Mouse (Mus musculus): Measurements from ENCODE around the gene Prkcb. TPM values are rescaled to one million over a fixed set of nuclear protein-coding genes. Genes with fewer than 3 reads are reported as not detected.

Gene Prkcb
- polyA plus RNA-seq, 1 experiment from 2014 or later: 10.5 TPM

DNA sequence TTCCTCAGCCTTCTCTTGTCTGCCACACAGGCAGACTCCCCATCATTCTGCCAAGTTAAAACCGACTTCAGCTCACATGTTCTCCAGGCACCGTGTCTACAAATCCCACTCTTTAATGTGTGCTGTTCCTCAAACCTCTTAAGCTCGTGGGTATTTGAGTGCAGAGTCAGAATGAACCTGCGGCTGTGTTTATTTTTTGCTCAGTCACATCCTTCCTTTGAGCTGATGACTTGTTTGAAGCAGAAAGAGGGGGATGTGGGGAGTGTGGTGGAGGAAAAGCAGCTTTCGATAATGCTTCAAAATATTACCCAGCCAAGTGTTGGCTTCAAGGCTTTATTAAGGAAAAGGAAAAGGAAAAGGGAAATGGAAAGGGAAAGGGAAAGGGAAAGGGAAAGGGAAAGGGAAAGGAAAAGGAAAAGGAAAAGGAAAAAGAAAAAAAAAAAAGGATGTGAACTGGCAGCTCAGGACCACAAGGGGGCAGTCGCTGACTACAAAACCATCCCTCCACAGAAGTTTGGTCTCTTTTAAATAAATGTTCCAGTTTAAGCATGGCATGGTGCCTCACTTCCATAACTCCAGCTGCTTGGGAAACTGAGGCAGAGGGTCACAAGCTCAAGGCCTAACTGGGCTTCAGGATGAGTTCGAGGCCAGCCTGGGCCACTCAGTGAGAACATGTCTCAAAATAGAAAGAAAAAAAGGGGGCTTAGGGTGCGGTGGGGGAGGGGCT lies 177.4 kb downstream of the Prkcb start:
- no peak for ATAC-seq (ENCODE audit: insufficient number of reproducible peaks, low FRiP score)
- no peak overlapping the region for H3K4me3 ChIP-seq
- H3K27ac ChIP-seq (ENCODE audit: poor library complexity, severe bottlenecking): no peak overlapping the region
- no peak overlapping the region for H3K9ac ChIP-seq
- no peaks in the 10 kb centered on the region for H3K9me3 ChIP-seq (replicated peaks)
- H3K4me1 ChIP-seq (replicated peaks): no peaks in the 10 kb centered on the region
- H3K36me3 ChIP-seq: no peaks in the 10 kb centered on the region
- H3K27me3 ChIP-seq (replicated peaks): 0 out of 2 replicates have a peak, but pooled peaks cover 9% of the 10 kb centered on the region
- H3K4me2 ChIP-seq: no peak overlapping the region
- WGBS: 37% methylated on average over 8 of the region's 8 CpGs

DNA sequence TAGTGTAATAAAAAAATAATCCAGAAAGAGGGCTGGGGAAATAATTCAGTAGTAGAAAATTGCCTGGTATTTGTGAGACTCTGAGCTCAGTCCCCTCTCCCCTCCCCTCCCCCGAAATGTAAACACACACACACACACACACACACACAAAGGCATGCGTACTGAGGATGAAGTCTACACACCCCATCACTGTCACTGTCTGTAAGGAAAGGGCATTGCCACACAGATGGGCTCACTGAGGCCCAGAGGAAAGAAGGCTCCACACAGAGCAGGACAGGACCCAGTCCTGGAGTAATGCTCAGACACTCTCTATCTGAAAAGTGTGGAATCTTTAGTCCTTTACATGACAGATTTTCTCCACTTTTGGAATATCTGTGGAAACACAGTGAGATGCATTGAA lies 178.2 kb downstream of the Prkcb start:
- no peaks in the 10 kb centered on the region for H3K36me3 ChIP-seq
- H3K27ac ChIP-seq (ENCODE audit: poor library complexity, severe bottlenecking): no peak overlapping the region
- H3K9me3 ChIP-seq (replicated peaks): no peaks in the 10 kb centered on the region
- no peaks in the 10 kb centered on the region for H3K4me1 ChIP-seq (replicated peaks)
- 0 out of 2 replicates have a peak, but pooled peaks cover 9% of the 10 kb centered on the region for H3K27me3 ChIP-seq (replicated peaks)
- no peak overlapping the region for H3K4me3 ChIP-seq
- H3K4me2 ChIP-seq: no peak overlapping the region
- H3K9ac ChIP-seq: no peak overlapping the region
- 0 out of 2 replicates have a peak, but pooled peaks have one; percentile 22 for ATAC-seq (ENCODE audit: insufficient number of reproducible peaks, low FRiP score)
- 75% methylated on average over 2 of the region's 2 CpGs for WGBS

DNA sequence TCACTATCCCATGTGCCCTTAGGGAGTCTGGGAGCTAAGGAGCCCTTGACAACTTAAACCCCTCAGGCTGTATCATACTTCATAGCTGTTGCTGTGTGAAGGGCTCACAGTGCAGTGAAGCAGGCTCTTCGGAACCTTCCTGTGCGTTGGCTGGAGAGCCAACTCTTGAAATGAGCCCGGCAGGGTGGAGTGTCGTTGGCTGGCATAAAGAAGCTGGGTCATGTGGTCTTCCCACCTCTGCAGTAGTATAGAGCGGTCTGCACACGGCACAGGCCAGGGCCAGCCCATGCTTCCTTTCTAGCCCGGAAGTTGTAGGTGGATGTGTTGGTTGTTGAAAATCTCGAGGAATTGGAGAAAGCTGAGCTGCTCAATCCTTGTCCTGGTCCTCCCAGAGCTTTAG lies 179.3 kb downstream of the Prkcb start:
- WGBS: 75% methylated on average over 8 of the region's 8 CpGs
- Histone ChIP-seq H3K4me2 (no peak overlapping the region), H3K9ac (no peak overlapping the region), H3K9me3 (replicated peaks) (no peaks in the 10 kb centered on the region), H3K27me3 (replicated peaks) (0 out of 2 replicates have a peak, but pooled peaks cover 9% of the 10 kb centered on the region), H3K36me3 (no peaks in the 10 kb centered on the region), H3K4me3 (no peak overlapping the region), H3K27ac (ENCODE audit: poor library complexity, severe bottlenecking) (no peak overlapping the region), H3K4me1 (replicated peaks) (no peaks in the 10 kb centered on the region)
- no peak for ATAC-seq (ENCODE audit: insufficient number of reproducible peaks, low FRiP score)

DNA sequence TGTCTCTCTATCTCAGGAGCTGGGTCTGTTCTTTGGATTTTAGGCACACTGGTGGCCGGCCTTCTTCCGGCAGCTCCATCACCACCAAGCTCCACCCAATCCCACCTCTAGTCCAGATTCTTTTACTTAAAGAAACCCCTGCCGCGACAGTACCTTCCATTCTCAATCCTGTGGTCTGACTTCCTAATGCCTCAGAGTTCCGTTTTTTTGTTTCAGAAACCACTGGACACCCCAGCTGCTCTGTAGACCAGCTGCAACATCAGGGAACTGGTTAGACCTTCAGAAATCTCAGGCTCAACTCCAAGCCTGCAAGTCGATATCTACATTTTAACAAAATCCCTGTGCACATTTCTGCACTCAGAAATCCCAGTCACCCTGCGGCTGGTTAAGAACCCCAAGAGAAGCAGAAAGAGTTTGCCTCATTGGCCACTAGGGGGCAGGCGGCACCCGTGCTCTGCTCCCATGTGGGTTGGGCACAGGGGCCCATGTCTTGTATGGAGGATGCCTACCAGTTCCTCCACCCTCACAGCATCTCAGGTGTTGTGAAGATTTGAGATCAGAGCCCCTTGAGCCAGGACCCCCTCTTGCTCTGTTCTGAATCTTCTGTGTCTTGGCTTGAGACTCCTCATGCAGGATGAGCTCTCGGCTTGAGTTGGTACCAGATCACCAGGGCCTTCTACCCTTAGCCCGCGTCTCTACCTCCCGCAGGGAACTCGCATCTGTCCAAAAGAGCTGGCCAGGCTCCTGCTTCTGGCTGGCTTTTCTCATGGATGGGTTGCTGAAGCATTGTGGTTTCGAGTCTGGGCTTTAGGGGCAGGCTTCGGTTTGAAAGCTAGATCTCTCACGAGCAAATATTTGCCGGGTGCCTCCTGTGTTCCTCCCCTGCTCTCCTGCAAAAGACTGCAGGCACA lies 182.1 kb downstream of the Prkcb start:
- Histone ChIP-seq H3K9ac (no peak overlapping the region), H3K9me3 (replicated peaks) (peaks cover 7% of the 10 kb centered on the region), H3K4me3 (no peak overlapping the region), H3K4me1 (replicated peaks) (no peaks in the 10 kb centered on the region), H3K36me3 (no peaks in the 10 kb centered on the region), H3K4me2 (no peak overlapping the region), H3K27me3 (replicated peaks) (0 out of 2 replicates have a peak, but pooled peaks cover 7% of the 10 kb centered on the region), H3K27ac (ENCODE audit: poor library complexity, severe bottlenecking) (no peak overlapping the region)
- 57% methylated on average over 18 of the region's 18 CpGs for WGBS
- ATAC-seq (ENCODE audit: insufficient number of reproducible peaks, low FRiP score): 0 out of 2 replicates have a peak, but pooled peaks have one; percentile 48

- no peak for ATAC-seq (ENCODE audit: insufficient number of reproducible peaks, low FRiP score)
- Histone ChIP-seq H3K4me3 (no peak overlapping the region), H3K36me3 (no peaks in the 10 kb centered on the region), H3K9me3 (replicated peaks) (peaks cover 7% of the 10 kb centered on the region), H3K9ac (no peak overlapping the region), H3K4me2 (no peak overlapping the region), H3K27me3 (replicated peaks) (0 out of 2 replicates have a peak, but pooled peaks cover 7% of the 10 kb centered on the region), H3K27ac (ENCODE audit: poor library complexity, severe bottlenecking) (no peak overlapping the region), H3K4me1 (replicated peaks) (no peaks in the 10 kb centered on the region)
- WGBS: 72% methylated on average over 5 of the region's 5 CpGs
These were observed 183.7 kb downstream of the Prkcb start for GRCm38 (mm10) chr7:122472223-122472622.

DNA sequence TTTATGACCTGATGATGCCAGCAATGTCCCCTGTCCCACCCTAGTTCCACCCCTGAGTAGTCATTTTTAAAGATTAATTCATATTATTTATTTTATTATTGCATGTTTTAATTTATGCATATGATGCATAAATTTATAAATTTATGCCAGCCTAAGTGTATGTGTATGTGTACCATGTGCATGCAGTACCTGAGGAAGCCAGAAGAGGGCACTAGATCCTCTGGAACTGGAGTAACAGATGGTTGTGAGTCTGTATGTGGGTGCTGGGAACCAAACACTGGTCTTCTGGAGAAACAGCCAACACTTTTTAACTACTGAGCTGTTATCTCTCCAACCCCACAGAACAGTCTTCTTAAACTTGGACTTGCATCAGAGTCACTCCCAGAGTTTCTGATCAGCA lies 186.5 kb downstream of the Prkcb start:
- Histone ChIP-seq H3K4me3 (no peak overlapping the region), H3K4me2 (no peak overlapping the region), H3K27ac (ENCODE audit: poor library complexity, severe bottlenecking) (no peak overlapping the region), H3K4me1 (replicated peaks) (no peaks in the 10 kb centered on the region), H3K27me3 (replicated peaks) (0 out of 2 replicates have a peak, but pooled peaks cover 6% of the 10 kb centered on the region), H3K36me3 (no peaks in the 10 kb centered on the region), H3K9ac (no peak overlapping the region), H3K9me3 (replicated peaks) (peaks cover 10% of the 10 kb centered on the region)
- no peak for ATAC-seq (ENCODE audit: insufficient number of reproducible peaks, low FRiP score)

DNA sequence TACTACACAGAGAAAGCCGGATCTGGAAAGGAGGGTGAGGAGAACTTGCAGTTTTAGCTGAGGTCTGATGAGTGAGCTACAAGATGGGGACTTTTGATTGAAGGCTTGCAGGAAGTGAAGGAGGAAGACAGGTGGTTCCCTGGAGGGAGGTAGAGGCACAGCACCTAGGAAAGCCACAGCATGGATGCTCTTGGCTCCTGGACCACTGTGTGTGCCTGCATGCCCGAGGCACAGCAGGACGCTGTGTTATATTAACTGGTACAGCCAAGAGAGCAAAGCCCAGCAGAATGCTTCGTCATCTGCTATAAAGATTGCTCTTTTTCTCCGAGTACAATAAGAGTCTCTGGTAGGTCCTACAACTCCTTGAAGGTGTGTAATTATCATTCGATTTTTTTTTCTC lies 188.1 kb downstream of the Prkcb start:
- no peaks in the 10 kb centered on the region for H3K4me1 ChIP-seq (replicated peaks)
- no peaks in the 10 kb centered on the region for H3K36me3 ChIP-seq
- H3K27ac ChIP-seq (ENCODE audit: poor library complexity, severe bottlenecking): no peak overlapping the region
- WGBS: 78% methylated on average over 6 of the region's 6 CpGs
- H3K4me3 ChIP-seq: no peak overlapping the region
- ATAC-seq (ENCODE audit: insufficient number of reproducible peaks, low FRiP score): no peak
- H3K9ac ChIP-seq: no peak overlapping the region
- 0 out of 2 replicates have a peak, but pooled peaks cover 6% of the 10 kb centered on the region for H3K27me3 ChIP-seq (replicated peaks)
- H3K9me3 ChIP-seq (replicated peaks): peaks cover 10% of the 10 kb centered on the region
- no peak overlapping the region for H3K4me2 ChIP-seq

DNA sequence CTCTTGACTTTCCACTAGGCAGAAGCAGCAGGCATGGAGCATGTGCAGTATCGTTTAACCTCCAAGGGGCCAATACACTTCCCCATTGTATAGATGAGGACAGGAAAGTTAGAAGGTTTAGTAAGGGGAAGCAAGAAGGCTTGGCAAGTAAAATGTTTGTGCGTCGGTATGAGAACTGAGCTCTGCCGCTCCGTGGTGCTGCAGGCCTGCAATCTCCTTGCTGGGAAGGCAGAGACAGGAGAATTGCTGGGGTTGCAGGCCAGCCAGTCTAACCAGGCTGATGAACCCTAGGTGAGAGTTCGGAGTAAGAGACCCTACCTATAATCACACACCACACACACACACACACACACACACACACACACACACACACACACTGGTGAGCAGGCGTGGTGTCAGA lies 188.6 kb downstream of the Prkcb start:
- no peak for ATAC-seq (ENCODE audit: insufficient number of reproducible peaks, low FRiP score)
- H3K4me2 ChIP-seq: no peak overlapping the region
- 63% methylated on average over 7 of the region's 7 CpGs for WGBS
- no peak overlapping the region for H3K27ac ChIP-seq (ENCODE audit: poor library complexity, severe bottlenecking)
- no peak overlapping the region for H3K4me3 ChIP-seq
- no peak overlapping the region for H3K9ac ChIP-seq
- no peaks in the 10 kb centered on the region for H3K36me3 ChIP-seq
- no peaks in the 10 kb centered on the region for H3K4me1 ChIP-seq (replicated peaks)
- H3K27me3 ChIP-seq (replicated peaks): 0 out of 2 replicates have a peak, but pooled peaks cover 6% of the 10 kb centered on the region
- peaks cover 10% of the 10 kb centered on the region for H3K9me3 ChIP-seq (replicated peaks)

GRCm38 (mm10) chr7:122477566-122478564 lies 189.3 kb downstream of the Prkcb start:
- ATAC-seq (ENCODE audit: insufficient number of reproducible peaks, low FRiP score): no peak
- Histone ChIP-seq H3K9me3 (replicated peaks) (peaks cover 10% of the 10 kb centered on the region), H3K4me3 (no peak overlapping the region), H3K27me3 (replicated peaks) (0 out of 2 replicates have a peak, but pooled peaks cover 6% of the 10 kb centered on the region), H3K9ac (no peak overlapping the region), H3K4me1 (replicated peaks) (no peaks in the 10 kb centered on the region), H3K36me3 (no peaks in the 10 kb centered on the region), H3K27ac (ENCODE audit: poor library complexity, severe bottlenecking) (no peak overlapping the region), H3K4me2 (no peak overlapping the region)
- 25% methylated on average over 21 of the region's 21 CpGs for WGBS

- Histone ChIP-seq H3K27me3 (replicated peaks) (0 out of 2 replicates have a peak, but pooled peaks cover 3% of the 10 kb centered on the region), H3K9ac (no peak overlapping the region), H3K9me3 (replicated peaks) (0 out of 2 replicates have a peak, but pooled peaks cover 3% of the 10 kb centered on the region), H3K4me1 (replicated peaks) (no peaks in the 10 kb centered on the region), H3K27ac (ENCODE audit: poor library complexity, severe bottlenecking) (no peak overlapping the region), H3K4me2 (no peak overlapping the region), H3K4me3 (no peak overlapping the region), H3K36me3 (no peaks in the 10 kb centered on the region)
- no peak for ATAC-seq (ENCODE audit: insufficient number of reproducible peaks, low FRiP score)
- WGBS: 83% methylated on average over 8 of the region's 8 CpGs
These were observed 195.4 kb downstream of the Prkcb start for GRCm38 (mm10) chr7:122483949-122484348.
